Mouse (Mus musculus) CD4-positive, CD25-positive, alpha-beta regulatory T cell, adult 4 months (primary cell): ENCODE data around the gene Ghdc. TPM values are rescaled to one million over a fixed set of nuclear protein-coding genes. Genes with fewer than 3 reads are reported as not detected.

ENCODE experiments used
- ATAC-seq: one replicate; pipeline ENCODE4 v1.8.0; 2017
- polyA plus RNA-seq, 2 experiments: library from polyadenylated mRNA; unstranded; fragments of 100-300 nt; shearing (Covaris generic); gene quantifications; one replicate each; pipeline ENCODE4 v1.2.1; 2017

The Ghdc gene
- polyA plus RNA-seq, 2 experiments from 2014 or later = 2.7 to 3.1 TPM

GRCm38 (mm10) chr11:100741348-100741747 lies 29.4 kb downstream of the Ghdc start:
- no peak for ATAC-seq

DNA sequence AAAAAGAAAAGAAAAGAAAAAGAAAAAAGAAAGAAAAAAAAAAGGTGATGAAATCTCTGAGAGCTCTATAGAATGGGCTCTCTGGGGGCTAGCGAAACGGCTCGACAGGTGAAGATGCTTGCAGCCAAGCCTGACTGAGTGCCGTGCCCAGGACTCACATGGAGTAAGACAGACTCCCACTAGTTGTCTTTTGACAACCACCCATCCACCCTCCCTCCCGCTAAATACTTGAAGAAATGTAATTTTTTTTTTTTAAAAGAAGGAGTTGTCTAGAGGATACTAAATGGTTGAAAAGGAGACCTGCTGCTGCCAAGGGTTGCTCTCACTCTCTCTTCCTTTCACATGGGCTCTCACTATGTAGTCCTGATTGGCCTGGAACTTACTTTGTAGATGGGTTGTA lies 32.0 kb downstream of the Ghdc start:
- no peak for ATAC-seq

DNA sequence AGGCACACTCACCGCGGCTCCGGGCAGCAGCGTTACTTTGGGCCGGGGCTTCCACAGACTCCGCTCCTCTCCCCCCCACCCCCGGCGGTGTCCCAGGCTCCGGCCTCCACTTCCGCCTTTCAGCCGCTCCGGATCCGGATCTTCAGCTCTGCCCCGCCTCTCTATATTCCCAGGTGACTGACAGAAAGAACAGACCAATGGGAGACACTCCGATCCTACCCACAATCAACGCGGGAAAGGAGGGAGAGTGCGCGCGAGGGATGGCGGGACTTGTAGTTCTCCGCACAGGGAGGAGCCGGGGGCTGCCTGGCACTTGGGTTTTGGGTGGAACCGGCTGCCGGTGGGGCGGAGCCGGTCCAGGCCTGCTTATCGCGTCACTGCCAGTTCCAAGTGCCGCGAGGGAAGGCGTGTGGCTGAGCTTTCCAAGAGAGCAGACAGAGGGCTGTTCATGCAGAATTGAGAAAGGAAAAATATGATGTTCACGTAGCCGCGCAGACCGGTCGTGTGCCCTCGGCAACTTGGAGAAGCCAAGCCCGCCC lies 32.6 kb downstream of the Ghdc start, which contains the start of gene Rab5c:
Gene Rab5c, minus strand, starts transcription at position 150 of the 539 bp plus-strand sequence.
- ATAC-seq = peak; percentile 97

DNA sequence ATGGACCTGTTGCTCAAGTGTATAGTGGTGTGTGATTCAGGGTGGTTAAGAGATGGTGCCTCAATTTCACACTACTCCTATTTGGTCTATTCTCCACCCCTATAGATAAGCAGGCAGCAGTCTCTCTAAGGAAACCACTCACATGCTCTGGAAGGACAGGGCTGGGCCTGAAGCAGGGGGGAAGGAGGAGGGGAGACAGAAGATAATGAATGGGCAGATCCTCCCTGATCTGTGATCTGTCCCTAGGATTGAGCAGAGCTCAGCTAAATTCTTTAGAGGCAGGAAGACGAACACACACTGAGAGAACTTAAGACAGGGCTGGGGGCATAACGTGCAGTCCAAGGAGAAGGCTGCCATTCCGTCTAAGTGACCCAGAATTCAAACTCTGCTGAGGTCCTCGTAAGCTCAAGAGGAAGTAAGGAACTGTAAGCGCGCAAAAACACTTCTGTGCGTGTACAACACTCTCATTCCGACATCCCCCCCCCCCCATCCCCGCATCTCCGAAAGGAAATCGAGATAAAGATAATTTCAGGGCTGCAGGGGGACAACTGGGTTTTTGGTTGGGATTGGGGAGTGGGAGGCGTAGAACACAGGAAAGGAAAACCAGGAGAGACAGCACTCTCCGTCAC lies 33.5 kb downstream of the Ghdc start:
- ATAC-seq = no peak

DNA sequence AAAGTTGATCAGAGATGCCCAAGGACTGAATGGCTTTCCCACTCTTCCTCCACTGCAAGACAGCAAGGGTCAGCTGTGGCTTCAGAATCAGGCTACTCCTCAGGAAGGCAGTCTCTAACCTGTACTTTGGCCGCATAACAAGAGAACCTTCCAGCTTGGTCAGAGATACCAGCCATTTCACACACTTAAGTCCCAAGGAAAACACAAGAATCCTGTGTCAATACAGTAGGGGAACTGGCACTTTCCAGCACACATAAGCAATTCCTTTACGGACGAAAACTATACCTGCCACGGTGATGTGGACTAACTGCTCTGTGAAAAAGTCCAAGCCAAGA lies 34.0 kb downstream of the Ghdc start:
- ATAC-seq = no peak

DNA sequence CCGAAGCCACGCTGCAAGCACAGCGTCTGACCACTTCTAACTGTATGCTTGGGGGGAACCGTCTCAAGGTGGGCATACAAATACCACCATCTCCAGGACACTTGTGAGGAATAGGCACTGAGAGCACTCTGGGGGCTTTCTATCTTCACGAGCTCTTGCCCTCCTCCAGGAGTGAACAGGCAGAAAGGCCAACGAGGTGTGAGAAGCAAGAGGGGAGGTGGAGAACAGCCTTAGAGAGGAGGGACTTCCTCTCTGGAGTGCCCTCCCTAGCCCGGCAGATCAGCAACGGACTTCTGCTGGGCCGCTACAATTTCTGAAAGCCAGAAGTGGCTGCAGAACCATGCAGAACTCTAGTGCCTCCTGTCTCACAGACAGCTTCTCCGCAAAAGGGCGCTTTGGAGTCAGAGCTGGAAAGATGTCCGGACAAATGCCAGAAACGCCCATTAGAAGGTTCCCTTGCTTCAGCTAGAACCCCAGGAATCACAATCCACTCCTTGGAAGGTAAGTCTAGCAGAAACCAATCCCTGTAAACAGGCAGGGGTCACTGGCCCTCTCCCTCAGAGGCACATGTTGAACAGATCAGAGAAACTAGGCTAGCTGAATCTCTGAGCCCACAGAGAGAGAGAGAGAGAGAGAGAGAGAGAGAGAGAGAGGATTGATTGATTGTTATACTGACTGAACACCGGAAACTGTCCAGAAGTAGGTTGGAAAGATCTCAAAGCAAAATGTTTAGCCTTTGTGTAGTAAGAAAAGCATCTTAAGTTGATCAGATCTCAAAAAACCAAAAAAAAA lies 34.6 kb downstream of the Ghdc start:
- ATAC-seq = no peak

- peak; percentile 21 for ATAC-seq
These were observed 35.5 kb downstream of the Ghdc start for GRCm38 (mm10) chr11:100735134-100735865.

- no peak for ATAC-seq
These were observed 40.1 kb downstream of the Ghdc start for GRCm38 (mm10) chr11:100730477-100731205.

DNA sequence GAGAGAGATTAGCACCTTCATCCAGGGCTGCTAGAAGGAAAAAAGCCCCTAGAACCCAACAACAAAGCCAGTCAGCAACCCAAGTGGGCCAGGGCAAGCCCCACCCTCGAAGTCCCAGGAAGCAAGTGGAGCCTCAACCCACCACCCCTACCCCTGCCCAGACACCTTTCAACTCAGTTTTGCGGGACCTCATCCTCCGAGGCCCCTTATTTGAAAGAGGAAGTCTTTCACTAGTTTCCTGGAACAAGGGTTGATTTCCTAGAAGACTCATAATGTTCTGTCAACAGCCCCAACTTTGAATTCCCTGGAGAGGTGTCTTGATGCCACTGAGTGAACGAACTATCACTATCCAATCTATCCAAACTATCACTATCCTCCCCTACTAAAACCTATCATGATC lies 40.8 kb downstream of the Ghdc start:
- ATAC-seq = peak; percentile 39

- no peak for ATAC-seq
These were observed 42.2 kb downstream of the Ghdc start for GRCm38 (mm10) chr11:100728601-100729000.

GRCm38 (mm10) chr11:100727201-100727600 lies 43.6 kb downstream of the Ghdc start:
- no peak for ATAC-seq

- no peak for ATAC-seq
These were observed 45.7 kb downstream of the Ghdc start for GRCm38 (mm10) chr11:100724919-100725512.

DNA sequence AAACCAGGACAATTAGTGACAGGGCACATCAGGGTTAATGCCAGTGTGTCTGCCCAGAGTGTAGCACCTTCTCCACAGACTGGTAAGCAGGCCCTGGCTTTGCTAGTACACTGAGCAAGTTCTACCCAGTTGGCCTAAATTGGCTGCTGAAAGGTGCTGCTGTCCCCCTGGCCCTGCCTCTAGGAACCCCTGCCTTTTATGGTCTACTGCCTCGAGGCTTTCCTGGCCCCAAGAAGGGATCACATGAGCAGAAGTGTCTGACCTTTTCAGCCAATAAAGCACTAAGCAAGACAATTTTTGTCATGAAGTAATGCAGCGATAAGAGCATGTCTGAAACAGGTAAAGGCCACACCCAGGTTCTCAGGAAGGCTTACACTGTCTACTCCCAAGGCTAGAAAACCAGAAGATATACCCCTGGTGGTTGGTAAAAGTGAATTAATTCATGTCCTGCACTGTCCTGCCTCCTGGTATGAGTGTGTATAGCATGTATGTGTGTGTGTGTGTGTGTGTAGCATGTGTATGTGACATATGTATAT lies 48.2 kb downstream of the Ghdc start:
- ATAC-seq = no peak

DNA sequence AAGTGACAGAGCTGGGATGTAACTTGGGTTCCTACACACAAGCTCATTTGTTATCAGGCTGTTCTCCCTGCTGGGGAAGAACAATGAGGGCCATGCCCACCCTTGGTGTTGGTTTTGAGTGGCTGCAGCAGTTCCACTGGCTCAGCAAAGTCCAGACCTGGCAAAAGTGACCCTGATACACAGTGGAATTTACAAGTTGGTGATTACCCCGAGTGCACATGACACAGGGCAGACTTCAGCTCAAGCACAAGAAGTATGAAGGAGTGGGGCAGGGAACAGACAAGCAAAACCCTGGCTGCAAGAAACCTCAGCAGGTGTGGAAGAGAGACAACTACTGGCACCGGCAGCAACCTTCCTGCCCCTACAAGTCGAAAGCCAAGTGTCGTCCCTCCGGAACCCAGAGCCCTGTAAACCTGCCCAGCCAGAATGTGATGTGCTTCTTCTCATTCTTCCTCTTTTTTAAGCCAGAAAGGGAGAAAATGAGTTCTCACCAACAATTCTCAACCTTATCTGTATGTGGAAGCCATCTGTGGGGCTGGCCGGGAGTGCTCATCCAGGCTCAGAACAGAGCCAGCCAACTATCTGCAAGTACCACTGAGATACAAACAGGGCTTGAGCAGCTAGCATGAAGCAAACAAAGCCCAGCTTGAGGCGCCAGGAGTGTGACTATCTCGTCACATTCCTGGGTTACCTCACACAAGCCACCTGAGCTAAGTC lies 48.8 kb downstream of the Ghdc start:
- ATAC-seq = no peak

DNA sequence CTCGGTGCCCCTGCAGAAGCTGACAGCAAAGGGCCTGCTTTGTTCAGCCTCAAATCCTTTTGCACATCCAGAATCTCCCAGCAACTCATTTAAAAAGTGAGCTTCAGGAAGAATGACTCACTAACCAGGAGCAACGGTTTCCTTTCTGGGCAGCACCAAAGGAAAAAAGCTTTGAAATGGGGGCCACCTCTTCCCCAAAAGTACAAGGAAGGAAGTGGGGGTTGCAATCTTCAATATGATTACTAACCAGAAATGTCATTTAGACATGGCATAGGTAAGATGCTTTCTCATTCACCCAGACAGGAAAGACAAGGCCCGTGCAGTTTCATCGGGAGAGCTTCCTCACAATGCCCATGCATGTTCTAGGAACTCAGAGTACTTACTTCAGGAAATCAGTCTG lies 49.5 kb downstream of the Ghdc start:
- ATAC-seq = no peak

DNA sequence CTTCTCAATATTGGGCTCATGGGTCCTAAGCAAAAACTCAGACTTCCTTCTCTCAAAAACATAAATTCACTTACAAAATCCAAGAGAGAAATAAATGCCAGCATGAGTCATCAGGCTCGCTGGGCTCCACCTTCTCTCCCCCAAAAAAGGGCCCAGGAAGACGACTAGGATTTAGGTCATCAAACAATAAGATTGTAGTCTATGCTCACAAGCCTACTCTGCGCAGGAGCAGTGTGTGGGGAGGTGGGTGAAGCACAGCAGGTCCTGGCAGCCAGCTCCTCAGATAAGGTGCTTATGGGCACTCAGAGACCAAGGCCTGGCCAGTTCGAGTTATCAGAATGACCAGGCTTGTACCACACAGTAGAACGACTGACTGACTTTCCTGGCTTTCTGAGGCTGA lies 50.4 kb downstream of the Ghdc start:
- ATAC-seq = no peak

DNA sequence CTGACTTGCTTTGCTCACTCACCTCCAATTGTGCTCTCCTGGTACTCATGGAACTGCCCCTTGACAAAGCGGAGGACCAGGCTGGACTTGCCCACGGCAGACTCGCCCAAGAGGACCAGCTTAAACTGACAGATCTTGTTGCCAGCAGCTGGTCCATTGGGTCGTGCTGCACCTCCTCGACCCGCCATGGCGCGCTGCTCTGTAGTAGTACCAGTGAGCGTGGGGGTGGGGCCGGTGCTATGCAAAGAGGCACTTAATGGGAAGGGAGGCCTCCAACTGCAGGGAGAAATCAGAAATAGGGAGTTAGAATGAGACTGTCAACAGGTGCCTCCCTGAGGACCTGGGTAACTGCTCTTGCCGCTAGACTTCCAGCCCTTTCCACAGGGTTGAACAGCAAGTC lies 50.9 kb downstream of the Ghdc start:
- ATAC-seq = no peak

DNA sequence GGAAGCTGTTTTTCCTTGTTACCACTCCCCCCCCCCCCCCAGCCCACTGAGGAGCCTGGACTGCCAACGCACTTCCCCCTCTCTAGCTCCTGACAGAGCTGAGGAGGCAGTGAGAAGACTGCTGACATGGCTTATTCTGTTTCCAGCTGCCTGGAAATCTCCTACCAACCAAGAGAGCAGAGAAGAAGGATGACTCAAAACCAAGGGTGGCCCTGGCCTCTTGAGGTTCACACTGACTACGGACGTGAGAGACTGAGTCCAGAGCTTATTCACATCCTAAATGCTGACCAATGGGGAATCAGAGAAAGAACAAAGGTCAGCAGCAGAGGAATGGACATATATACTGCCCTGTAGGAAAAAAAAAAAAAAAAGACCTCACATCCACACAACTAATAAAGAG lies 51.4 kb downstream of the Ghdc start:
- ATAC-seq = no peak

GRCm38 (mm10) chr11:100718866-100719265 lies 51.9 kb downstream of the Ghdc start:
- no peak for ATAC-seq

- no peak for ATAC-seq
These were observed 52.3 kb downstream of the Ghdc start for GRCm38 (mm10) chr11:100718462-100718861.

DNA sequence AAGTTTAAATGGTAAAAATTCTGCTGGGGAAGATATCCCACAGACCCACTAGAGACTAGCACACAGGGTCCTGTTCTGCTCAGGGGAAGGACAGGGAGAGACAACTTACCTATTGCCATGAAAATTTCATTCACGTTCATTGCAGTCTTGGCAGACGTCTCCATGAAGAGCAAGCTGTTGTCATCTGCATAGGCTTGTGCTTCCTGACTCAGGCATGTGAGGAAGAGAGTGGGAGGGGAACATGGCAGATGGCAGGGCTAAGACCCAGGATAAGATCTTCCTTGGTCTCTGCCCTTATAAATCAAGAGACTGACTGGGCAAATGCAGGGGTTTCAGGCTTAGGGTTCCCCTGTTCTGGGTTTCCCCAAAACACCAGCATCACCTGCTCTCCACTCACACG lies 54.1 kb downstream of the Ghdc start:
- no peak for ATAC-seq
